Mouse (Mus musculus) small intestine, adult 2 months (tissue): ENCODE measurements at regions not wholly inside any gene's neighbourhood (a gene's known extent, or its start where the extent isn't known, plus 50 kb on each side); places are given as distances from the start of the nearest gene placed in this dataset.

ENCODE experiments used
- CTCF ChIP-seq: fragments of 200-500 bp; IDR thresholded peaks from 2 replicates; pipeline ENCODE4 v1.5.1; 2012; ENCODE audit warnings: low read depth, mild to moderate bottlenecking, control low read depth, inconsistent platforms, low read length, moderate library complexity, mixed read lengths; ENCODE audit not compliant: insufficient replicate concordance, insufficient read length; ENCODE audit errors: extremely low read depth
- POLR2A ChIP-seq: fragments of 200-500 bp; IDR thresholded peaks from 2 replicates; pipeline ENCODE4 v1.6.1; 2012; ENCODE audit warnings: low read depth, mild to moderate bottlenecking, control low read depth, inconsistent platforms, low read length, moderate library complexity

DNA sequence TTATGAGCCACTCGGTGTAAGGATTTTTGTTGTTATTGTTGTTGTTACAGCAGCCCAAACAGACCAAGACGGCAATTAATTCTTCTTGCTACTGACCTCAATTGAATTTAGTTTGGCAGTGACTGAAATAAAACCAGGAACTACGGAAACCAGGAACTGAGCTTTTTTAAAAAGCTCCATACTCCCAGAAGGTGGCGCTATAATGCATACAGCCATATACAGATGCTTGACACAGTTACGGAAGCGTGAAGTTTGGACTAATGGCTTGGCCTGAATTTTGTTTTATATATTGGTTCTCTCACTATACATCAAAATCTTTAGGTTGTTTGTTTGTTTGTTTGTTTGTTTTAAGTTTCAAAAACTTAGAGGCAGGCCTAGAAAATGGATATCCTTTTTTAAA, 98.5 kb upstream of the Adamts3 start:
- TF ChIP-seq CTCF (no peak), POLR2A (no peak)
